Mouse (Mus musculus) heart, embryonic 11.5 days (tissue): ENCODE measurements around the gene Fzd10. TPM values are rescaled to one million over a fixed set of nuclear protein-coding genes. Genes with fewer than 3 reads are reported as not detected.

ENCODE experiments used
- ATAC-seq: fragments of 200-750 bp; cut with Nextera tagmentation; replicated peaks from 2 replicates; pipeline ENCODE4 v1.8.0; 2017; ENCODE audit warnings: moderate library complexity; ENCODE audit not compliant: insufficient number of reproducible peaks, low FRiP score, low TSS enrichment
- H3K27ac ChIP-seq: fragments of 300-500 bp; sonication (generic); 2 replicates; pipeline ENCODE4 v1.5.1; 2014; ENCODE audit warnings: mild to moderate bottlenecking, low read depth, low read length
- H3K27me3 ChIP-seq: fragments of 300-500 bp; sonication (generic); 2 replicates; pipeline ENCODE4 v1.6.1; 2014; ENCODE audit warnings: mild to moderate bottlenecking, low read length, mixed read lengths; ENCODE audit not compliant: control insufficient read depth, insufficient read depth
- H3K36me3 ChIP-seq: fragments of 300-500 bp; sonication (generic); 2 replicates; pipeline ENCODE4 v1.6.1; 2014; ENCODE audit warnings: mild to moderate bottlenecking, low read length, moderate library complexity, mixed read lengths; ENCODE audit not compliant: control insufficient read depth, insufficient read depth
- H3K4me1 ChIP-seq: fragments of 300-500 bp; sonication (generic); 2 replicates; pipeline ENCODE4 v1.6.1; 2014; ENCODE audit warnings: low read length; ENCODE audit not compliant: control insufficient read depth, insufficient read depth
- H3K4me2 ChIP-seq: fragments of 300-500 bp; sonication (generic); 2 replicates; pipeline ENCODE4 v1.6.1; 2014; ENCODE audit warnings: mild to moderate bottlenecking, moderate library complexity
- H3K4me3 ChIP-seq: fragments of 300-500 bp; sonication (generic); 2 replicates; pipeline ENCODE4 v1.5.1; 2014; ENCODE audit warnings: low read depth, low read length
- H3K9ac ChIP-seq: fragments of 300-500 bp; sonication (generic); 2 replicates; pipeline ENCODE4 v1.6.1; 2014; ENCODE audit warnings: mild to moderate bottlenecking, low read depth, low read length, moderate library complexity
- H3K9me3 ChIP-seq: fragments of 300-500 bp; sonication (generic); replicated peaks from 2 replicates; pipeline ENCODE4 v1.6.1; 2016; ENCODE audit warnings: low read length; ENCODE audit not compliant: control insufficient read depth
- WGBS: fragments of 180-500 bp; shearing (Covaris S2); extraction: QIAGEN DNeasy Blood & Tissue Kit; methylation state at CpG from one replicate; pipeline ENCODE4 v1.1.7; 2014; ENCODE audit not compliant: insufficient replicate concordance; 5-methylcytosine and 5-hydroxymethylcytosine counted together
- polyA plus RNA-seq: library from polyadenylated mRNA; unstranded; fragments of >200 nt; fragmentation: Nextera tagmentation; extraction: Ambion mirVana; gene quantifications from 2 replicates; pipeline ENCODE4 v1.2.1, GENCODE M21; 2014

Fzd10 gene
- polyA plus RNA-seq, 1 experiment from 2014 or later, result 0.52 TPM

DNA sequence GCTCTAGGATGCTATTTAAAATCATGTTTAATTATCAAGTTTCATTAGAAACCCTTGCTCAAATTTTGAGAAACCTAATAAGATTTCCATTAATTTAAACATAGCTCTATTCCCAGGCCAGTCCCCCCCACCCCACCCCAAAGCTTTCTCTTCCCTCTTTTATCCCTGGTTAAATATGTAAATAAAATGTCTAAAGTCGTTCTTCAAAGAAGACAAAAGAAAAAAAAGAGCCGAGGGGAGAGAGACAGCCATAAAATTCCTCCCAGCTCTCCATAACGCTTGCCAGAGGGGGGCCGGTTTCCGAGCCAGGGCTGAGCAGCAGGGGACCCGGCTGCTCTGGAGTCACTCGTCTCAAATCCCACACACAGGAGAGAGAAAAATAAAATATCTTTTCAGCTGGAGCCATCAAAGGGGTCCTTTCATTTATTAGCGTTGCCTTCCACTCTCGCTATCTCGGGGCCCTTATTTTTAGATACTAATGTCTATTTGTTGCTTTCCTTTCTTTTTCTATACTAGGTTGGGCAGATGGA is 2.4 kb upstream of the Fzd10 start:
- no peak for ATAC-seq
- H3K9ac ChIP-seq, result no peak overlapping the region
- no peaks in the 10 kb centered on the region for H3K36me3 ChIP-seq
- no peak overlapping the region for H3K27ac ChIP-seq
- 2% methylated on average over 10 of the region's 10 CpGs for WGBS
- H3K4me2 ChIP-seq, result peak overlapping the region; percentile 97; the same call in 1 of the 2 replicates
- H3K27me3 ChIP-seq, result peaks cover 67% of the 10 kb centered on the region
- H3K4me1 ChIP-seq, result peaks cover 8% of the 10 kb centered on the region; the same call in 1 of the 2 replicates
- no peaks in the 10 kb centered on the region for H3K9me3 ChIP-seq
- H3K4me3 ChIP-seq, result peak overlapping the region; percentile 72

DNA sequence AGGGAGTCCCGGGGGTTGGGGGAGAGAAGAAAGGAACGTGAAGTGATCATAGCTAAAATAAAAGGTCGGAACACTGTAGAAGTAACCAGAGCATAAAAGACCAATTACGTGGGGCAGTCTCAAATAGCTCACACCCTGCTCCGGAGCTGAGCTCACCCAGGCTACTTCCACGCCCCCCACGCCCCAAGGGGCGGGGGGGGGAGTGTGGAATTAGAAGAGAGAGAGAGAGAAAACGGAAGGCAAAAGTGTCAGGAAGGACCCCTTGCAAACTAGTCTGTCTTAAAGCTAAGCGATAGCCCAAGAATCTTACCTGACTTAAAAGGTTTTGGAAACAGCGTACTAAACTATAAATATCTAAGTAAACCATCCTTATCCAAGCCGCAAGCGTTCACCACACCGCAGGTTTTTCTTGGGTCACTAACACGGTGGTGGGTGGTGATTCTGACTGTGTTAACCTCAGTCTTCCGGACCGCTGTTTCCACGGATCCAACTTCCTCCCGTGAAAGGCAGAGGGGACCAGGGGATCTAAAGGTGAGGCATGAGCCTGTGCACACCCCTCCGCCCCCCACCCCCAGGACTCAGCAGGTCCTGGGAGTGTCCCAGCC is 1.8 kb upstream of the Fzd10 start:
- Histone ChIP-seq H3K4me3 (peak overlapping the region; percentile 72), H3K9me3 (no peaks in the 10 kb centered on the region), H3K27me3 (peaks cover 71% of the 10 kb centered on the region), H3K4me1 (peaks cover 8% of the 10 kb centered on the region; the same call in 1 of the 2 replicates), H3K36me3 (no peaks in the 10 kb centered on the region), H3K9ac (no peak overlapping the region), H3K4me2 (peak overlapping the region; percentile 97), H3K27ac (no peak overlapping the region)
- ATAC-seq, result no peak
- WGBS, result under 1% methylated on average over 20 of the region's 20 CpGs

DNA sequence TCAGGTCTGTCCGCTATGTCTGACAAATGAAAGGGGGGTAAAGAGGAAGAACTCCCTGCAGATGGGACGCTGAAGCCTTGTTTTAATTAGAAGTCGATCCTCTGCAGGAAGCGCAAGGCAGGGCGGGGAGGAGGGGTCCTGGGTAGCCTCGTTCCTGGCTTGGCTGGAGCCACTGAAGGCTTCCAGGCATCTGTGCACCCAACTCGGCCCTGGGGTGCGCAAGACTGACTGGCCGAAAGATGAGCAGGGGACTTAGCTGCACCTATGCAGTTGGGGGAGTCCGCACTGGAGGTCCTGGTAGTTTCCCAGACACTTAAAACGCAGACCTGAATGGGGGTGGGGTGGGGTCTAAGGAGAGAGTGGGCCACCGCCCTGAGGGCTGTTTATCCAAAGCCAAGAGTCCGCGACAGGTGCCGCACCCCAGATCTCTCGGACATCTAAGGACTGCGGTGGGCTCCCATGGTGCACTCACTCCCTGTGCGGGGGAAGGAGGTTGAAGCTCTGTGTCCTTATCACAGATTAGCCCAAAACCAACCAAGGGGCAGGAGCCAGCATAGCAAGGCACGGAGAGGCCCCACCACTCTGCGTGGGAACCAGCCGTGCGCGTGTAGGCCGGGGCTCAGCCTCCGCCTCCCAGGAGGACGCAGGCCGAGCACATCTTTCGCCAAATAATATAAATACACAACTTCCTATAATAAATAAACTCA is 1.1 kb upstream of the Fzd10 start:
- Histone ChIP-seq H3K27ac (no peak overlapping the region), H3K36me3 (no peaks in the 10 kb centered on the region), H3K4me1 (peaks cover 8% of the 10 kb centered on the region; the same call in 1 of the 2 replicates), H3K4me3 (peak overlapping the region; percentile 72), H3K27me3 (peaks cover 76% of the 10 kb centered on the region), H3K9ac (no peak overlapping the region), H3K9me3 (no peaks in the 10 kb centered on the region), H3K4me2 (peak overlapping the region; percentile 97)
- WGBS, result under 1% methylated on average over 28 of the region's 28 CpGs
- no peak; the same call in 1 of the 2 replicates for ATAC-seq

DNA sequence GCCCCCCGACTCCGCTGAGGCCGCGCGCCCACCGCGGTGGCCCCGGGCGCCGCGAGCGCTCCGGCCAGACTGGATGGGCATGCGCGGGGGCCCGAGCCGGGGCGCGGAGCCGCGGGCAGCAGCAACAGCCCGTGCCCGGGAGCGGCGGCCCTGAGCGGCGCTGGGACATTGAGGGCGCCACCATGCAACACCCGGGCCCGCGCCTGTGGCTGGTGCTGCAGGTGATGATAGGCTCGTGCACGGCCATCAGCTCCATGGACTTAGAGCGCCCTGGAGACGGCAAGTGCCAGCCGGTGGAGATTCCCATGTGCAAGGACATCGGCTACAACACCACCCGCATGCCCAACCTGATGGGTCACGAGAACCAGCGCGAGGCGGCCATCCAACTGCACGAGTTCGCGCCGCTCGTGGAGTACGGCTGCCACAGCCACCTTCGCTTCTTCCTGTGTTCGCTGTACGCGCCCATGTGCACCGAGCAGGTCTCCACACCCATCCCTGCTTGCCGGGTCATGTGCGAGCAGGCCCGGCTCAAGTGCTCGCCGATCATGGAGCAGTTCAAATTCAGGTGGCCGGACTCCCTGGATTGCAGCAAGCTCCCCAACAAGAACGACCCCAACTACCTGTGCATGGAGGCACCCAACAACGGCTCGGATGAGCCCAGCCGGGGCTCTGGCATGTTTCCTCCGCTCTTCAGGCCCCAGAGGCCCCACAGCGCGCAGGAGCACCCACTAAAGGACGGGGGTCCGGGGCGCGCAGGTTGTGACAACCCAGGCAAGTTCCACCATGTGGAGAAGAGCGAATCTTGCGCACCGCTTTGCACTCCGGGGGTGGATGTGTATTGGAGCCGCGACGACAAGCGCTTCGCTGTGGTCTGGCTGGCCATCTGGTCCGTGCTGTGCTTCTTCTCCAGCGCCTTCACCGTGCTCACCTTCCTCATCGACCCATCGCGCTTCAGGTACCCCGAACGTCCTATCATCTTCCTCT is 684 bp downstream of the Fzd10 start:
- under 1% methylated on average over 87 of the region's 87 CpGs for WGBS
- Histone ChIP-seq H3K4me1 (peaks cover 8% of the 10 kb centered on the region; the same call in 1 of the 2 replicates), H3K4me3 (peak overlapping the region; percentile 72), H3K27me3 (peaks cover 79% of the 10 kb centered on the region), H3K27ac (no peak overlapping the region), H3K36me3 (no peaks in the 10 kb centered on the region), H3K9me3 (no peaks in the 10 kb centered on the region), H3K9ac (peak overlapping the region; percentile 63; the same call in 1 of the 2 replicates), H3K4me2 (peak overlapping the region; percentile 97)
- 0 out of 2 replicates have a peak, but pooled peaks have one; percentile 25 for ATAC-seq

DNA sequence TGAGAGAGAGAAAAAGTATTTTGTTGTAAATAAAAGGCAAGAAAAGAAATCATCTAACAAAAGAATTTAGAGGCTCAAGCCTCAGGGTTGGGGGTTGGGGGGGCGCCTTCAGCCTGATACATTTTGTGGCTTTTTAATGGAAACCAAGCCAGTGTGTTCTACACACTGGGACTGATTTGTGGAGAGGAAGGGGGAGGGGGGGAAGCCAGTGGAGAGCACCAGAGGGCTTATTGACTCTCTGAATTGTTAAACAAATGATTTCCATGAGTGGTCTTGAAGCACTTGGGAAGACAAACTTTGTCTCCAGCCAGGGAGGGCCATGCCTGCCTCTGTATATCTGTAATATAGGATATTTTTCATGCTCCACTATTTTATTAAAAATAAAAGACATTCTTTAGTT is 3.0 kb downstream of the Fzd10 start:
- Histone ChIP-seq H3K36me3 (no peaks in the 10 kb centered on the region), H3K27me3 (peaks cover 76% of the 10 kb centered on the region), H3K4me1 (peaks cover 7% of the 10 kb centered on the region; the same call in 1 of the 2 replicates), H3K4me2 (no peak overlapping the region), H3K4me3 (no peak overlapping the region), H3K9me3 (no peaks in the 10 kb centered on the region), H3K27ac (no peak overlapping the region), H3K9ac (no peak overlapping the region)
- 54% methylated on average over 1 of the region's 1 CpGs for WGBS
- ATAC-seq, result no peak

DNA sequence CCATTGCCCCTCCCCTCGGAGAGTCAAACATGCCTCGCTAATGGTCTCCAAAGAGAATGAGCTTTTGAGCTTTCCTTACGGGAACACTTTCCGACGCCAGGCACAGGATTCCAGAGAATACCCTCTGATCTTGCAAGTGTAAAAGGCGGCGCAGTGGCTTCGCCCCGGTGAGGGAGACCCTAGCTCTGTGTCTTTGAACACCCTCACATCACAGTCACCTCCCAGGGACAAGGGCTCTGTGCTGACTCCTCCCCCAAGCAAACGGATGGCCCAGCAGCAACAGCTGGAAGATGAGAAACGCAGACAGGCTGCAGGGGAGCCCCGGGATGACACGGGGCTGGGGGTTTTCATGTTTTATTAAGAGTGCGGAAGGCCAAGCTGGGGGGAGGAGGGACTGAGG is 6.0 kb downstream of the Fzd10 start:
- no peak overlapping the region for H3K4me3 ChIP-seq
- peaks cover 50% of the 10 kb centered on the region for H3K27me3 ChIP-seq
- no peak overlapping the region for H3K27ac ChIP-seq
- H3K9ac ChIP-seq, result no peak overlapping the region
- peak overlapping the region; percentile 24; the same call in 1 of the 2 replicates for H3K4me2 ChIP-seq
- H3K4me1 ChIP-seq, result no peaks in the 10 kb centered on the region
- WGBS, result 8% methylated on average over 14 of the region's 14 CpGs
- ATAC-seq, result no peak
- H3K36me3 ChIP-seq, result no peaks in the 10 kb centered on the region
- H3K9me3 ChIP-seq, result no peaks in the 10 kb centered on the region

DNA sequence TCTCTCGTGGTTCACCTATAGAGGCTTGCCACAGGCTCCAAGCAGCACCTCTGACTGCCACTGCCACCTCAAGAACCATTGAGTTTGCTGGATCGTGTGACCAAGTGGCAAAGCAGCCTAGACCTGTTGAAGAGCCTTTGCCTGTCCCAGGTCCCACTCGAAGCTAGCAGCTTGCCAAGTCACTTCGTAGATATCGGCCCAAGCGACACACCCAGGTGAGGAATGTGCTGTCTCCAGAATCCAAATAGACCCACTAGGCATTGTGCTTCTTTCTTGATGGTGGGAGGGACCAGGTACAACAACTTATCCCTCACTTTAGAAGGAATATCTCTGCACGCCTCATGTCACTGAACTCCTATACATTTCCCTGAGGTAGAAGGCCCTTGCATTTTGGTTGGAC is 8.4 kb downstream of the Fzd10 start:
- Histone ChIP-seq H3K9ac (no peak overlapping the region), H3K4me3 (no peak overlapping the region), H3K4me1 (no peaks in the 10 kb centered on the region), H3K27me3 (peaks cover 27% of the 10 kb centered on the region), H3K4me2 (no peak overlapping the region), H3K27ac (no peak overlapping the region), H3K9me3 (no peaks in the 10 kb centered on the region), H3K36me3 (no peaks in the 10 kb centered on the region)
- WGBS, result 81% methylated on average over 7 of the region's 7 CpGs
- no peak for ATAC-seq

DNA sequence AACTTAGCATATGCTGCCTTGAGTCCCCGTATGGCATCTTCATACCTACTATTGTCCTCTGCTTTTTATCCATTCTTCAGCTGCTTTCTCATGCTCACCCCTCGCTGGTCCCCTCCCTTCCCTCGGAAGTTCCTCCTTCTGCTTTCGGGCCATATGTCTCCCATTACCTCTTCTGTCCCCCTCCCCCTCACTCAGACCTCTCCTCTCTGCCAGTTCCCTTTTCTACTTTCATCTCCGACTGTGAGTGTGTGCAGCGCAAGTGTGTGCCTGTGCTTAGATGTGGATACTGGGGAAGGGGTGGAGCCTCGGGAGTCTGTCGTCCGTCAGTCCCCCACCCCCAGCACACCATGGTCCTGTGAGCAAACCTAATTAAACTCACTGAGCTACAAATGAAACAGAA is 17.0 kb downstream of the Fzd10 start:
- Histone ChIP-seq H3K9me3 (no peaks in the 10 kb centered on the region), H3K27me3 (peaks cover 14% of the 10 kb centered on the region; the same call in 1 of the 2 replicates), H3K4me2 (peak overlapping the region; percentile 39), H3K36me3 (no peaks in the 10 kb centered on the region), H3K27ac (no peak overlapping the region), H3K9ac (no peak overlapping the region), H3K4me3 (peak overlapping the region; percentile 16; the same call in 1 of the 2 replicates), H3K4me1 (no peaks in the 10 kb centered on the region)
- WGBS, result 5% methylated on average over 9 of the region's 9 CpGs
- ATAC-seq, result no peak
